Mouse (Mus musculus): ENCODE data around the gene Isy1. TPM values are rescaled to one million over a fixed set of nuclear protein-coding genes. Genes with fewer than 3 reads are reported as not detected.

Gene Isy1
- polyA plus RNA-seq, 1 experiment, result 51.1 TPM

DNA sequence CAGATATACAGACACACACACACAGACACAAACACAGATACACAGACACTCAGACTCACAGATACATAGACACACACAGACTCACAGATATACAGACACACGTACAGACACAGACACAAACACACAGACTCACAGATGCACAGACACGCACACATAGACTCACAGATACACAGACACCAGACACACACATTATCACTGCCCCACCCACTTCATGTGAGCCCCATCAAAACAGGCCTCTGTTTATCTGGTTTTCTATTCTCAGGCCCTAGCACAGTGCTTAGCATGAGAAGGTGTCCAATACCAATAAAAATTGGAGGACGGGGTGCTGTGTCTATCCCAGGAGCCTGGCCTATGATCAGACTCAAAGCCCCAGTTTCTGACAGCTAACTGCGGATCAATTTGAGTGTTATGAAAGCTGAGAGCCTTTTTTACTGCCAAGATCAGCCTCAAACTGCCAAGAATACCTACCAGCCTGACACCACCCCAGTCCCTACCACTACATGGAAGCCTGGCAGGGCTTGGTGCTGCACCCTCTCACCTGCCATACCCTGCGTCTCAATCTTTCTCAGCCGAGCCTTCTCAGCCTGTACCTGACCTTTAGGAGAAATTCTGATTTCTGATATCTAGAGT, 42.2 kb downstream of the Isy1 start:
- TF ChIP-seq GATA1 (IDR thresholded peaks at IDR 0.05; ENCODE audit: low read length), result no peak

- TF ChIP-seq GATA1 (IDR thresholded peaks at IDR 0.05; ENCODE audit: low read length), result no peak
These were observed 43.0 kb downstream of the Isy1 start for GRCm38 (mm10) chr6:87795385-87796150.

DNA sequence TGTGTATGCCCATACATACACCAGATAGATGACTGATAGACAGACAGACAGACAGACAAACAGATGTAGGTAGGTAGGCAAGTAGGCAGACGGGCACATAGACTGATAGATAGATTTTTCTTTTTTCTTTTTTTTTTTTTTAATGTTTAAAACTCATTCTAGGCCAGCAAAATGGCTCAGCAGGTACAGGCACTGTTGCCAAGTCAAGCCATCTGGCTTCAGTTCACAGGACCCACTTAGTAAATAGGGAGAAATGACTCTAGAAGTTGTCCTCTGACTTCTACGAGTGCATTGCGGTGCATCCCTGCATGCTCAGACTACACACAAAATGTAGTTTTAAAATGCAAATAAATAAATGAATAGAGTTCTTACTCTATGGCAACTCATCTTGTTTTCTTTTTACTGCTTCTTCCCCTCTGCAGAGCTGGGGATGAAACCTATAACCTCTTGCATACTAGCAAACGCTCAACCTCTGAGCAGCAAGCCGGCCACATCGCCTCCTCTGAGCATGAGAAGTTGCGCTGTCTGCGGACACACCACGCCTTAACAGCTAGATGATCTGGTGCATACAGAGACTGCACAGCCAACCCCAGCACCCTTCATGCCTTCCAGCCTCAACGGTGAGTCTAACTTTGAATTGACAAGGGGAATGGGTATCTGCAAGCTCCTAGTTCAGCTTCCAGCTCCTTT, 44.6 kb downstream of the Isy1 start:
- TF ChIP-seq GATA1 (IDR thresholded peaks at IDR 0.05; ENCODE audit: low read length), result no peak

DNA sequence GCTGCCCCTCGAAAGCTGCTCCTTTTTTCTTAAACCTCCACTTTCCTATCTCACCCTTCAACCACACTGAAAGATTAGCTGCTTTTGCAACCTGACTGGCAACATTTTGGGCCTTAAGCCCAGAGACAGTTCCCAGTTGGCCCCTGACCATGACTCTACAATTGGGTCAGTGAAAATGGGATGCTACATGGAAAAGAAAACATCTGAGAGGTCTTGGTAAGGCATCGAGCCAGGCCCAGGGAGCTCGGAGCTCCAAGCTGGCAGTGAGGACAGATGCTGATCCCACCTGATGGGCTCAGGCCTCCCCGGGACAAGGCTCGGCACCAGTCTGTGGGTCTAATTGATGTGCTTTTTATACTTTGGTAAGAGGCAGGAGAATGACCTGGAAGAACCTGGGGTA, 46.8 kb downstream of the Isy1 start:
- no peak for TF ChIP-seq GATA1 (IDR thresholded peaks at IDR 0.05; ENCODE audit: low read length)

DNA sequence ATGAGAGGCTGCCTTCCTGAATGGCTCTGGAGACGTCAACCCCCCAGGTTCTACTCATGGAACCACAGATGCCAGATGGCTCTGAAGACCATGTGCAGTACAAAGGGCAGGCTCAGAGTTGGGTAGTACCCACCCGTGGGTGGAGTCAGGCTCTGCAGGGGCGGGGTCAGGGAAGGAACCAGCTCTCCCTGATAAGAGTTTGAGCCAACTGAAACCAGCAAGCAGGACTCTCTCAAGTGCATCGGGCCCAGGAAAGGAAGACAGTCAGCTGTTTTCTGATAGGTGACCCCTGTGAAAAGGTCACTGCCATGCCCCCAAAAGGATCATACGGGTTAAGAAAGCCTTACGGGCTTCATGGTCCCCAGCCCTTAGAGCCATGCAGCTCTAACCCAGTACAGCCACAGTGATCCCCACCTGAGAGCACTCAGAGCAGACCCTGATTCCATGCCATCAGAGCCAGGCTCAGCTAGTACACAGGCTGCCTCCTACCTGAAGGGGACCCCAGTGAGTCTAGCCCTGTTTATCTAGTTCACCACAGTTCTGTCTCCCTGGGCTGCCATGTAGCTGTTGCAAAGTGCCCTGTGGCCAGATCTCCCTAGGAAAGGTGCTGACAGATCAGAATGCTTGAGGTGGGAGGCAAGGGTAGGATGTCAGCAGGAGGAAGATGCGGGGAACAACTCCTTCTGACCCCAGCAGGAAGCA, 47.7 kb downstream of the Isy1 start:
- TF ChIP-seq GATA1 (IDR thresholded peaks at IDR 0.05; ENCODE audit: low read length), result no peak

DNA sequence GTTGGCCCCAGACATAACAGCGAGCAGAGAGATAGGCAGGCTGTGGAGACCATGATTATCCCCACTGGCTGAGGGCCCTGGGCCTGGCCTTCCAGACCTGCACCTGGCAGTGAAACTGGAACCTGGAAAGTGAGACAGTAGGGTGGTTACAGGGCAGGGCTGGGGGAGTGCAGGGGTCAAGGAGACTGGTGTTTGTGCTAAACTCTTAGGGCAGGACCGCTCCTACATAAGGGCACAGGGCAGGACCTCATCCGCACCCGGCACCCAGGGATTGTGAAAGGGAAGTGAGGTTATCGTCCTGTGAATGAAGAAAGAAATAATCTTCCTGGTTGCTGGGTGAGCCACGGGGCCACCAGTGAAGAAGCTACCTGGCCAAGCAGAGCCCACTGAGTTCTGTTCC, 48.8 kb downstream of the Isy1 start:
- no peak for TF ChIP-seq GATA1 (IDR thresholded peaks at IDR 0.05; ENCODE audit: low read length)

DNA sequence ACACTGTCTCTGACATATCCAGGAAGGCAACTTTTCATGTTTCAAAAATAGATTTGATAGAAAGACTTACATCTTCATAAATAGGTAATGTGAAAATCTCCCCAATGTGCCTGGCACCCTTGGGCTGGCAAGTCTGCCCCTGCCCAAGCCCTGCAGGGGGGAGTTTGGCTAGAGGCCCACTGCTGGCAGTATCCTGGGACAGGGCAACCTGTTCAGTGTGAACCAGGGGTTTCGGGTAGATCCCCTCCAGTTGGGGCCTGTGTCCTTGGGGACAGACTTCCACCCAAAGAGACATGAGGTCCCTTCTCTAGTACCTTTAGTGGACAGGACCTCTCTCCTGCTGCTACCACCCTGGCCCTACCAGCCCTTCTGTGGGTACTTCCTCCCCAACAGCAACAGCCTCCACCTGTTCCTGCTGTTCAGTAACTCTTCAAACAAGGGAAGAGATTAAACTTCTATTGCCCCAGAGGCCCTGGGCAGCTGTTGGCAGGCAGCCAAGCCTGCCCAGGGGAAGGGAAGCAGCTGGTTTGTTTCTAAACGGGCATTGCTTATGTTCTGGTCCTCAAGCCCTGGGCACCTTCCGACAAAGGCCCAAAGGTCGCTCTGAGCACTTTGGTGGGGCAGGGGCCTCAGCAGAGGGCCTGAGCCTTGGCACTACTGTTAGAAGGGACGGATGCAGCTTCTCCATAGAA, 49.6 kb downstream of the Isy1 start:
- TF ChIP-seq GATA1 (IDR thresholded peaks at IDR 0.05; ENCODE audit: low read length), result no peak

DNA sequence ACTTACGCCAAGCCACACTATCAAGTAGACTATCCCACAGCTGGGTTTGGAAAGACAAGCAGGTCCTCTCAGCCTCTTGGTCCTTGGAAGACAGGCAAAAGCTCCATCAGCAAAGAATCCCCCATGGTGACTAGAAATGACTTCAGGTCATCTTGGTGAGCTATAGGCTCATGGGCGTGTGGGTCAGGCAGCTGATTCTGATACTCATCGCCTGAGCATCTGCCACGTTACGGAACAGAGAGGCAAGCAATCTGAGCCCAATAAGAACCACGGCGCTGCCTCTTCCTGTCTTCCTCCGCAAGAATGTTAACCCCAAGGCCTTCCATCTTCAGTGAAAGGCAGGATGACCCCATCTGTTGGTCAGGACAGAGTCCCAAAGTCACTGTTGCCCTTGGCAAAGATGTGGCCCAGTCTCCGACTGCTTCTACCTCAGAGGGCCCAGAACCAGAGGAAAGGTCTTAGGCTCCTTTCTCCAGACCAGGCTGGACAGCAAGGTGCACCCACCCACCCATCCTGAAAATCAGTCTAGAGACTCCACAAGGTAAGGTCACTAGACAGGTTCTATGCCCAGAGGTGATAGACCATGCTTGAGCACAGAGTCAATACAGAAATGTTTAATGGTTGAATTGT, 50.2 kb downstream of the Isy1 start:
- no peak for TF ChIP-seq GATA1 (IDR thresholded peaks at IDR 0.05; ENCODE audit: low read length)

DNA sequence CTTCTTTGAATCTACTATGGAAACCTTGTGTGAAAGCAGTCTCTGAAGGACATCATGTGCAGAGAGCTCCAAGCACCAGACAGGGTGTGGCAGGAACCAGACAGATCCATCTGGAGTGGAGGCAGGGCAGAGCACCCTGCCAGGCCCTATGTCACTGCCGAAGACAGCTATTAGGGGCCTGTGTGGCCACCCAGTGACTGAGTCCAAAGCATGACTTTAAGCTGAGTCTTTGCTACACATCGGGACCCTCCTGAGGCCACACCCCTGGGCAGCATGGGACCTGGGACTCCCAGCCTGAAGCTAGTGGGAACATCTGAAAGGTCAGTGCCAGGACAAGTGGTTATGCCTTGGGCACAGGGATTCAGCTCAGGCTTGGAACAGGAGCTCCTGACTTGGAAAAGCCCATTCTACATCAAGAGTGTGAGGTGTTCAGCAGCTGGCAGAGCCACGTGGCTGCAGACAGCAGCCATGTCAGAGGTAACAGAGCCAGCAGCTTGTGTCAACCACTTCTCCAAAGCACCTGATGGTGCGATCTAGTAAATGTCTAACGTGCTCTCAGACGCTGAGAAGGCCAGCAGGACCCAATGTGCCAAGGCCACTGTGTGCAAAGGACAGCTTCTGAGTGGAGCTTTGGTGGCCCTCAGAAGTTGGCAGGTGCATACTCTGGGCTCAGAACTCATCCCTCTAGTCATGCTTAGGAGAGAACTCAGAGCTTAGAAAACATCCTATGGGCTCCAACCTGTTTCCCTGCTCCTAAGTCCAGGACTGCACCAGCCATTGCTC, 51.3 kb downstream of the Isy1 start:
- TF ChIP-seq GATA1 (IDR thresholded peaks at IDR 0.05; ENCODE audit: low read length), result no peak

GRCm38 (mm10) chr6:87786621-87787020, 52.0 kb downstream of the Isy1 start:
- no peak for TF ChIP-seq GATA1 (IDR thresholded peaks at IDR 0.05; ENCODE audit: low read length)

GRCm38 (mm10) chr6:87784033-87784432, 54.6 kb downstream of the Isy1 start:
- TF ChIP-seq GATA1 (IDR thresholded peaks at IDR 0.05; ENCODE audit: low read length), result no peak

GRCm38 (mm10) chr6:87780546-87781301, 57.9 kb downstream of the Isy1 start:
- no peak for TF ChIP-seq GATA1 (IDR thresholded peaks at IDR 0.05; ENCODE audit: low read length)
